Mouse (Mus musculus) heart, embryonic 13.5 days (tissue): Measurements from ENCODE around the gene Larp1. TPM values are rescaled to one million over a fixed set of nuclear protein-coding genes. Genes with fewer than 3 reads are reported as not detected.
A peak's percentile ranks its signal among the peaks of the same experiment; 100 is the strongest.

Experiments
- ATAC-seq: fragments of 200-750 bp; cut with Nextera tagmentation; 2 replicates; pipeline ENCODE4 v1.8.0; 2017; ENCODE audit warnings: moderate TSS enrichment; ENCODE audit not compliant: insufficient number of reproducible peaks, low FRiP score, low TSS enrichment; ENCODE audit errors: extremely low read depth
- H3K27ac ChIP-seq: fragments of 300-500 bp; sonication (generic); replicated peaks from 2 replicates; pipeline ENCODE4 v1.5.1; 2015; ENCODE audit warnings: moderate library complexity, mild to moderate bottlenecking, inconsistent platforms
- H3K27me3 ChIP-seq: fragments of 300-500 bp; sonication (generic); replicated peaks from 2 replicates; pipeline ENCODE4 v1.6.1; 2015; ENCODE audit warnings: mild to moderate bottlenecking, inconsistent platforms
- H3K36me3 ChIP-seq: fragments of 300-500 bp; sonication (generic); 2 replicates; pipeline ENCODE4 v1.6.1; 2015; ENCODE audit warnings: mild to moderate bottlenecking, inconsistent platforms
- H3K4me1 ChIP-seq: fragments of 300-500 bp; sonication (generic); 2 replicates; pipeline ENCODE4 v1.6.1; 2015; ENCODE audit warnings: inconsistent platforms
- H3K4me2 ChIP-seq: fragments of 300-500 bp; sonication (generic); 2 replicates; pipeline ENCODE4 v1.6.1; 2015; ENCODE audit warnings: inconsistent platforms, mild to moderate bottlenecking, moderate library complexity
- H3K4me3 ChIP-seq: fragments of 300-500 bp; sonication (generic); 2 replicates; pipeline ENCODE4 v1.5.1; 2015; ENCODE audit warnings: moderate library complexity, mild to moderate bottlenecking, inconsistent platforms
- H3K9ac ChIP-seq: fragments of 300-500 bp; sonication (generic); 2 replicates; pipeline ENCODE4 v1.6.1; 2015; ENCODE audit warnings: inconsistent platforms, mild to moderate bottlenecking, moderate library complexity
- H3K9me3 ChIP-seq: fragments of 300-500 bp; sonication (generic); 2 replicates; pipeline ENCODE4 v1.6.1; 2016; ENCODE audit warnings: inconsistent platforms
- WGBS: fragments of 180-500 bp; shearing (Covaris S2); methylation state at CpG from one replicate; pipeline ENCODE4 v1.1.7; 2015; ENCODE audit warnings: mixed read lengths; 5-methylcytosine and 5-hydroxymethylcytosine counted together
- polyA plus RNA-seq: library from polyadenylated mRNA; unstranded; fragments of >200 nt; fragmentation: Nextera tagmentation; extraction: Ambion mirVana; gene quantifications from 2 replicates; pipeline ENCODE4 v1.2.1, GENCODE M21; 2015

Gene Larp1
- polyA plus RNA-seq, 1 experiment from 2014 or later = 11.7 TPM

GRCm38 (mm10) chr11:57977681-57978080, 31.2 kb upstream of the Larp1 start:
- H3K36me3 ChIP-seq = no peaks in the 10 kb centered on the region
- no peak for ATAC-seq
- no peaks in the 10 kb centered on the region for H3K9me3 ChIP-seq
- H3K27me3 ChIP-seq = 0 out of 2 replicates have a peak, but pooled peaks cover 3% of the 10 kb centered on the region
- H3K4me3 ChIP-seq = no peak overlapping the region
- H3K4me1 ChIP-seq = peaks cover 12% of the 10 kb centered on the region
- no peak overlapping the region for H3K27ac ChIP-seq
- H3K9ac ChIP-seq = no peak overlapping the region
- 53% methylated on average over 1 of the region's 1 CpGs for WGBS
- no peak overlapping the region for H3K4me2 ChIP-seq

- 87% methylated on average over 6 of the region's 6 CpGs for WGBS
- no peaks in the 10 kb centered on the region for H3K36me3 ChIP-seq
- H3K4me2 ChIP-seq = no peak overlapping the region
- H3K9ac ChIP-seq = no peak overlapping the region
- 0 out of 2 replicates have a peak, but pooled peaks cover 3% of the 10 kb centered on the region for H3K27me3 ChIP-seq
- H3K4me1 ChIP-seq = peaks cover 27% of the 10 kb centered on the region
- H3K9me3 ChIP-seq = no peaks in the 10 kb centered on the region
- no peak for ATAC-seq
- no peak overlapping the region for H3K27ac ChIP-seq
- no peak overlapping the region for H3K4me3 ChIP-seq
These were observed 29.2 kb upstream of the Larp1 start for GRCm38 (mm10) chr11:57979621-57980020.

GRCm38 (mm10) chr11:57981083-57981809, 27.6 kb upstream of the Larp1 start:
- H3K9me3 ChIP-seq = no peaks in the 10 kb centered on the region

GRCm38 (mm10) chr11:57983480-57984342, 25.2 kb upstream of the Larp1 start:
- ATAC-seq = peak; percentile 66; the same call in 1 of the 2 replicates
- whole genome bisulfite sequencing = 14% methylated on average over 16 of the region's 16 CpGs
- Histone ChIP-seq H3K27me3 (no peaks in the 10 kb centered on the region), H3K4me1 (peaks cover 35% of the 10 kb centered on the region), H3K27ac (peak overlapping the region; percentile 82), H3K9me3 (no peaks in the 10 kb centered on the region), H3K4me3 (no peak overlapping the region), H3K9ac (no peak overlapping the region), H3K4me2 (peak overlapping the region; percentile 1; the same call in 1 of the 2 replicates), H3K36me3 (no peaks in the 10 kb centered on the region)

More at GRCm38 (mm10) chr11:57981083-57981809, 27.6 kb upstream of the Larp1 start:
- Histone ChIP-seq H3K4me3 (no peak overlapping the region), H3K27me3 (no peaks in the 10 kb centered on the region), H3K9ac (no peak overlapping the region), H3K27ac (no peak overlapping the region), H3K4me2 (no peak overlapping the region), H3K4me1 (peaks cover 35% of the 10 kb centered on the region), H3K36me3 (no peaks in the 10 kb centered on the region)
- ATAC-seq = no peak
- WGBS = 81% methylated on average over 12 of the region's 12 CpGs

- ATAC-seq = no peak
- Histone ChIP-seq H3K36me3 (no peaks in the 10 kb centered on the region), H3K9me3 (no peaks in the 10 kb centered on the region), H3K9ac (no peak overlapping the region), H3K4me3 (no peak overlapping the region), H3K4me1 (peaks cover 35% of the 10 kb centered on the region), H3K27ac (peak overlapping the region; percentile 82), H3K27me3 (no peaks in the 10 kb centered on the region), H3K4me2 (peak overlapping the region; percentile 9)
- WGBS = 13% methylated on average over 3 of the region's 3 CpGs
These were observed 24.6 kb upstream of the Larp1 start for GRCm38 (mm10) chr11:57984343-57984666.

- no peak for ATAC-seq
- Histone ChIP-seq H3K36me3 (no peaks in the 10 kb centered on the region), H3K4me1 (peaks cover 29% of the 10 kb centered on the region), H3K4me2 (no peak overlapping the region), H3K9me3 (no peaks in the 10 kb centered on the region), H3K27me3 (no peaks in the 10 kb centered on the region), H3K27ac (peak overlapping the region; percentile 82; the same call in 1 of the 2 replicates), H3K4me3 (no peak overlapping the region), H3K9ac (no peak overlapping the region)
- 83% methylated on average over 3 of the region's 3 CpGs for WGBS
These were observed 23.4 kb upstream of the Larp1 start for GRCm38 (mm10) chr11:57985485-57985884.

GRCm38 (mm10) chr11:57986053-57986452, 22.8 kb upstream of the Larp1 start:
- Histone ChIP-seq H3K27ac (no peak overlapping the region), H3K27me3 (no peaks in the 10 kb centered on the region), H3K4me1 (peaks cover 23% of the 10 kb centered on the region), H3K9me3 (no peaks in the 10 kb centered on the region), H3K4me2 (no peak overlapping the region), H3K36me3 (no peaks in the 10 kb centered on the region), H3K4me3 (no peak overlapping the region), H3K9ac (no peak overlapping the region)
- 85% methylated on average over 6 of the region's 6 CpGs for WGBS
- ATAC-seq = no peak

- H3K4me2 ChIP-seq = no peak overlapping the region
- H3K4me1 ChIP-seq = peaks cover 23% of the 10 kb centered on the region
- H3K27ac ChIP-seq = no peak overlapping the region
- H3K36me3 ChIP-seq = no peaks in the 10 kb centered on the region
- ATAC-seq = no peak
- H3K9me3 ChIP-seq = no peaks in the 10 kb centered on the region
- 81% methylated on average over 6 of the region's 6 CpGs for WGBS
- H3K4me3 ChIP-seq = no peak overlapping the region
- H3K9ac ChIP-seq = no peak overlapping the region
- no peaks in the 10 kb centered on the region; the same call in 1 of the 2 replicates for H3K27me3 ChIP-seq
These were observed 22.4 kb upstream of the Larp1 start for GRCm38 (mm10) chr11:57986456-57986855.

- H3K27ac ChIP-seq = no peak overlapping the region
- H3K9me3 ChIP-seq = no peaks in the 10 kb centered on the region
- peaks cover 23% of the 10 kb centered on the region for H3K4me1 ChIP-seq
- H3K4me2 ChIP-seq = no peak overlapping the region
- H3K9ac ChIP-seq = no peak overlapping the region
- ATAC-seq = no peak
- no peaks in the 10 kb centered on the region; the same call in 1 of the 2 replicates for H3K27me3 ChIP-seq
- no peaks in the 10 kb centered on the region for H3K36me3 ChIP-seq
- WGBS = 94% methylated on average over 7 of the region's 7 CpGs
- no peak overlapping the region for H3K4me3 ChIP-seq
These were observed 22.0 kb upstream of the Larp1 start for GRCm38 (mm10) chr11:57986861-57987260.

- Histone ChIP-seq H3K4me2 (no peak overlapping the region), H3K36me3 (no peaks in the 10 kb centered on the region), H3K27me3 (no peaks in the 10 kb centered on the region), H3K27ac (no peak overlapping the region), H3K4me3 (no peak overlapping the region), H3K9me3 (no peaks in the 10 kb centered on the region), H3K9ac (no peak overlapping the region), H3K4me1 (0 out of 2 replicates have a peak, but pooled peaks cover 4% of the 10 kb centered on the region)
- WGBS = 63% methylated on average over 7 of the region's 7 CpGs
- no peak for ATAC-seq
These were observed 10.7 kb upstream of the Larp1 start for GRCm38 (mm10) chr11:57998168-57998567.

GRCm38 (mm10) chr11:57998872-57999271, 10.0 kb upstream of the Larp1 start:
- 15% methylated on average over 1 of the region's 1 CpGs for WGBS
- no peaks in the 10 kb centered on the region for H3K36me3 ChIP-seq
- no peak overlapping the region for H3K9ac ChIP-seq
- H3K4me2 ChIP-seq = no peak overlapping the region
- no peak for ATAC-seq
- H3K4me1 ChIP-seq = 0 out of 2 replicates have a peak, but pooled peaks cover 4% of the 10 kb centered on the region
- no peak overlapping the region for H3K4me3 ChIP-seq
- no peak overlapping the region for H3K27ac ChIP-seq
- no peaks in the 10 kb centered on the region for H3K9me3 ChIP-seq
- H3K27me3 ChIP-seq = no peaks in the 10 kb centered on the region
